Mouse (Mus musculus): ENCODE results near the gene Ctnnbip1. TPM values are rescaled to one million over a fixed set of nuclear protein-coding genes. Genes with fewer than 3 reads are reported as not detected.

The Ctnnbip1 gene
- polyA plus RNA-seq, 1 experiment, result 14.4 TPM

GRCm38 (mm10) chr4:149512072-149512471 is 6.0 kb upstream of the Ctnnbip1 start:
- H3K27me3 ChIP-seq (ENCODE audit: control insufficient read depth, insufficient read depth, low read length, poor library complexity, severe bottlenecking), result no peaks in the 10 kb centered on the region
- TF ChIP-seq EP300 (IDR thresholded peaks at IDR 0.05; ENCODE audit: insufficient read depth, low read depth, low read length), result no peak
- TF ChIP-seq CTCF (IDR thresholded peaks at IDR 0.05; ENCODE audit: low read depth, low read length), result no peak
- TF ChIP-seq POLR2A (IDR thresholded peaks at IDR 0.05; ENCODE audit: insufficient read depth, low read length), result no peak
- no peak overlapping the region for H3K4me3 ChIP-seq (ENCODE audit: low read depth, low read length)
- no peaks in the 10 kb centered on the region for H3K36me3 ChIP-seq (ENCODE audit: control insufficient read depth, insufficient read depth, low read length, poor library complexity, severe bottlenecking)
- no peaks in the 10 kb centered on the region for H3K4me1 ChIP-seq (ENCODE audit: control insufficient read depth, insufficient read depth, low read length)
- no peak overlapping the region for H3K9ac ChIP-seq (ENCODE audit: low read depth, poor library complexity, severe bottlenecking)
- no peak overlapping the region for H3K27ac ChIP-seq (ENCODE audit: insufficient read depth, low read length)
- no peaks in the 10 kb centered on the region for H3K9me3 ChIP-seq (replicated peaks; ENCODE audit: control insufficient read depth, insufficient read depth, low read length, poor library complexity, severe bottlenecking)

GRCm38 (mm10) chr4:149515706-149516105 is 2.3 kb upstream of the Ctnnbip1 start:
- Histone ChIP-seq H3K4me1 (ENCODE audit: control insufficient read depth, insufficient read depth, low read length) (no peaks in the 10 kb centered on the region), H3K9me3 (replicated peaks; ENCODE audit: control insufficient read depth, insufficient read depth, low read length, poor library complexity, severe bottlenecking) (no peaks in the 10 kb centered on the region), H3K27me3 (ENCODE audit: control insufficient read depth, insufficient read depth, low read length, poor library complexity, severe bottlenecking) (no peaks in the 10 kb centered on the region), H3K27ac (ENCODE audit: insufficient read depth, low read length) (no peak overlapping the region), H3K9ac (ENCODE audit: low read depth, poor library complexity, severe bottlenecking) (no peak overlapping the region), H3K4me3 (ENCODE audit: low read depth, low read length) (no peak overlapping the region), H3K36me3 (ENCODE audit: control insufficient read depth, insufficient read depth, low read length, poor library complexity, severe bottlenecking) (no peaks in the 10 kb centered on the region)
- no peak for TF ChIP-seq CTCF (IDR thresholded peaks at IDR 0.05; ENCODE audit: low read depth, low read length)

- H3K27ac ChIP-seq (ENCODE audit: insufficient read depth, low read length), result no peak overlapping the region
Measured at GRCm38 (mm10) chr4:149518351-149519220, 550 bp downstream of the Ctnnbip1 start.

GRCm38 (mm10) chr4:149521258-149521657 is 3.2 kb downstream of the Ctnnbip1 start:
- TF ChIP-seq POLR2A (IDR thresholded peaks at IDR 0.05; ENCODE audit: insufficient read depth, low read length) (no peak), CTCF (IDR thresholded peaks at IDR 0.05; ENCODE audit: low read depth, low read length) (no peak), EP300 (IDR thresholded peaks at IDR 0.05; ENCODE audit: insufficient read depth, low read depth, low read length) (no peak)
- H3K9ac ChIP-seq (ENCODE audit: low read depth, poor library complexity, severe bottlenecking), result no peak overlapping the region
- no peaks in the 10 kb centered on the region for H3K9me3 ChIP-seq (replicated peaks; ENCODE audit: control insufficient read depth, insufficient read depth, low read length, poor library complexity, severe bottlenecking)
- H3K4me1 ChIP-seq (ENCODE audit: control insufficient read depth, insufficient read depth, low read length), result no peaks in the 10 kb centered on the region
- no peaks in the 10 kb centered on the region for H3K27me3 ChIP-seq (ENCODE audit: control insufficient read depth, insufficient read depth, low read length, poor library complexity, severe bottlenecking)
- no peak overlapping the region for H3K27ac ChIP-seq (ENCODE audit: insufficient read depth, low read length)
- no peak overlapping the region for H3K4me3 ChIP-seq (ENCODE audit: low read depth, low read length)
- H3K36me3 ChIP-seq (ENCODE audit: control insufficient read depth, insufficient read depth, low read length, poor library complexity, severe bottlenecking), result no peaks in the 10 kb centered on the region

More at GRCm38 (mm10) chr4:149518351-149519220, 550 bp downstream of the Ctnnbip1 start:
- Histone ChIP-seq H3K9me3 (replicated peaks; ENCODE audit: control insufficient read depth, insufficient read depth, low read length, poor library complexity, severe bottlenecking) (no peaks in the 10 kb centered on the region), H3K9ac (ENCODE audit: low read depth, poor library complexity, severe bottlenecking) (peak overlapping the region; percentile 74), H3K27me3 (ENCODE audit: control insufficient read depth, insufficient read depth, low read length, poor library complexity, severe bottlenecking) (no peaks in the 10 kb centered on the region), H3K36me3 (ENCODE audit: control insufficient read depth, insufficient read depth, low read length, poor library complexity, severe bottlenecking) (no peaks in the 10 kb centered on the region), H3K4me3 (ENCODE audit: low read depth, low read length) (peak overlapping the region; percentile 58), H3K4me1 (ENCODE audit: control insufficient read depth, insufficient read depth, low read length) (no peaks in the 10 kb centered on the region)
- TF ChIP-seq POLR2A (IDR thresholded peaks at IDR 0.05; ENCODE audit: insufficient read depth, low read length) (no peak), CTCF (IDR thresholded peaks at IDR 0.05; ENCODE audit: low read depth, low read length) (no peak), EP300 (IDR thresholded peaks at IDR 0.05; ENCODE audit: insufficient read depth, low read depth, low read length) (no peak)

- H3K27me3 ChIP-seq (ENCODE audit: control insufficient read depth, insufficient read depth, low read length, poor library complexity, severe bottlenecking), result no peaks in the 10 kb centered on the region
- H3K9ac ChIP-seq (ENCODE audit: low read depth, poor library complexity, severe bottlenecking), result no peak overlapping the region
- H3K36me3 ChIP-seq (ENCODE audit: control insufficient read depth, insufficient read depth, low read length, poor library complexity, severe bottlenecking), result no peaks in the 10 kb centered on the region
- H3K9me3 ChIP-seq (replicated peaks; ENCODE audit: control insufficient read depth, insufficient read depth, low read length, poor library complexity, severe bottlenecking), result no peaks in the 10 kb centered on the region
- H3K4me3 ChIP-seq (ENCODE audit: low read depth, low read length), result no peak overlapping the region
- no peak overlapping the region for H3K27ac ChIP-seq (ENCODE audit: insufficient read depth, low read length)
- no peak for TF ChIP-seq POLR2A (IDR thresholded peaks at IDR 0.05; ENCODE audit: insufficient read depth, low read length)
- no peak for TF ChIP-seq CTCF (IDR thresholded peaks at IDR 0.05; ENCODE audit: low read depth, low read length)
- no peak for TF ChIP-seq EP300 (IDR thresholded peaks at IDR 0.05; ENCODE audit: insufficient read depth, low read depth, low read length)
- no peaks in the 10 kb centered on the region for H3K4me1 ChIP-seq (ENCODE audit: control insufficient read depth, insufficient read depth, low read length)
Measured at GRCm38 (mm10) chr4:149523961-149524360, 5.9 kb downstream of the Ctnnbip1 start.

GRCm38 (mm10) chr4:149525170-149525569 is 7.1 kb downstream of the Ctnnbip1 start:
- no peak for TF ChIP-seq CTCF (IDR thresholded peaks at IDR 0.05; ENCODE audit: low read depth, low read length)
- TF ChIP-seq POLR2A (IDR thresholded peaks at IDR 0.05; ENCODE audit: insufficient read depth, low read length), result no peak
- TF ChIP-seq EP300 (IDR thresholded peaks at IDR 0.05; ENCODE audit: insufficient read depth, low read depth, low read length), result no peak
- H3K36me3 ChIP-seq (ENCODE audit: control insufficient read depth, insufficient read depth, low read length, poor library complexity, severe bottlenecking), result no peaks in the 10 kb centered on the region
- H3K4me1 ChIP-seq (ENCODE audit: control insufficient read depth, insufficient read depth, low read length), result no peaks in the 10 kb centered on the region
- no peak overlapping the region for H3K9ac ChIP-seq (ENCODE audit: low read depth, poor library complexity, severe bottlenecking)
- no peak overlapping the region for H3K4me3 ChIP-seq (ENCODE audit: low read depth, low read length)
- H3K9me3 ChIP-seq (replicated peaks; ENCODE audit: control insufficient read depth, insufficient read depth, low read length, poor library complexity, severe bottlenecking), result no peaks in the 10 kb centered on the region
- H3K27me3 ChIP-seq (ENCODE audit: control insufficient read depth, insufficient read depth, low read length, poor library complexity, severe bottlenecking), result no peaks in the 10 kb centered on the region
- no peak overlapping the region for H3K27ac ChIP-seq (ENCODE audit: insufficient read depth, low read length)
